Mouse (Mus musculus) small intestine, adult 2 months (tissue): ENCODE measurements around the gene Apba2.

Experiments used
- CTCF ChIP-seq: fragments of 200-500 bp; IDR thresholded peaks from 2 replicates; pipeline ENCODE4 v1.5.1; 2012; ENCODE audit warnings: low read depth, mild to moderate bottlenecking, control low read depth, inconsistent platforms, low read length, moderate library complexity, mixed read lengths; ENCODE audit not compliant: insufficient replicate concordance, insufficient read length; ENCODE audit errors: extremely low read depth
- POLR2A ChIP-seq: fragments of 200-500 bp; IDR thresholded peaks from 2 replicates; pipeline ENCODE4 v1.6.1; 2012; ENCODE audit warnings: low read depth, mild to moderate bottlenecking, control low read depth, inconsistent platforms, low read length, moderate library complexity

DNA sequence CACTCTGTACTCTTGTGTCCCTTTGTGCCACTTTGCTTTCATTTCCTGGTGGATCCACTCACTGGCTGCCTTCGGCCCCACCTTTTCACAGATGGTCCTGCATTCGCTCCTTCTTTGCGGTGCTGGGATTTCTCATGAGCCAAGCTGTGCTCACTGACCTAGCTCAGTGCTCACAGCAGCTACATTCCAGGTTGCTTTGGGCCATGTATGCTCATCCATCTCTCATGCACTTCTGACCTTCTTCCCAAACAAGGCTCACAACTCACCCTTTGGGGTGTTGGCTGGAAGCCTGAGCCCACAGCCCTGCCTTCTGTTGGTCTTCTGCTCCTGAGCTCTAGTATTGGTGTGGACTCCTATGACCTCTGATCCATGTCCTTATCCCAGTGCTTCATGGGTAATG lies 139.1 kb downstream of the Apba2 start:
- no peak for TF ChIP-seq POLR2A
- no peak for TF ChIP-seq CTCF
